Mouse (Mus musculus): ENCODE measurements around the gene Rasgrp3. TPM values are rescaled to one million over a fixed set of nuclear protein-coding genes. Genes with fewer than 3 reads are reported as not detected.

The Rasgrp3 gene
- total RNA-seq, 1 experiment: 0.85 TPM

GRCm38 (mm10) chr17:75521236-75521842 lies 85.6 kb downstream of the Rasgrp3 start:
- H3K4me3 ChIP-seq (ENCODE audit: insufficient read depth in 1 of 2, low read depth in 1 of 2, low read length in 2 of 2, poor library complexity in 1 of 2, severe bottlenecking in 1 of 2): no peak overlapping the region
- H3K9ac ChIP-seq (ENCODE audit: insufficient read depth, low read depth, low read length, poor library complexity, severe bottlenecking): no peak overlapping the region
- peak overlapping the region; percentile 22; the same call in 1 of the 2 replicates for H3K27ac ChIP-seq (ENCODE audit: insufficient read depth, low read depth, low read length, poor library complexity, severe bottlenecking)
- in situ Hi-C loops (cut with MboI; ENCODE audit: low sequenced_read_pairs in 2 of 2, unreplicated experiment in 2 of 2): no loop called here
- no peak for DNase-seq (ENCODE audit: low read depth, low spot score)
- no peaks in the 10 kb centered on the region for H3K9me3 ChIP-seq (ENCODE audit: control insufficient read depth, insufficient read depth, low read depth, low read length)
- H3K4me1 ChIP-seq (ENCODE audit: control insufficient read depth in 2 of 2, insufficient read depth in 2 of 2, low read length in 2 of 2, poor library complexity in 1 of 2): peaks cover 5 to 16% of the 10 kb centered on the region in 2 experiments
- no peaks in the 10 kb centered on the region for H3K36me3 ChIP-seq (ENCODE audit: control insufficient read depth, insufficient read depth, low read length, poor library complexity, severe bottlenecking)
- TF ChIP-seq CHD2 (IDR thresholded peaks at IDR 0.05; ENCODE audit: low read depth, low read length) (no peak), ZNF384 (IDR thresholded peaks at IDR 0.05; ENCODE audit: low read depth, low read length) (no peak)

DNA sequence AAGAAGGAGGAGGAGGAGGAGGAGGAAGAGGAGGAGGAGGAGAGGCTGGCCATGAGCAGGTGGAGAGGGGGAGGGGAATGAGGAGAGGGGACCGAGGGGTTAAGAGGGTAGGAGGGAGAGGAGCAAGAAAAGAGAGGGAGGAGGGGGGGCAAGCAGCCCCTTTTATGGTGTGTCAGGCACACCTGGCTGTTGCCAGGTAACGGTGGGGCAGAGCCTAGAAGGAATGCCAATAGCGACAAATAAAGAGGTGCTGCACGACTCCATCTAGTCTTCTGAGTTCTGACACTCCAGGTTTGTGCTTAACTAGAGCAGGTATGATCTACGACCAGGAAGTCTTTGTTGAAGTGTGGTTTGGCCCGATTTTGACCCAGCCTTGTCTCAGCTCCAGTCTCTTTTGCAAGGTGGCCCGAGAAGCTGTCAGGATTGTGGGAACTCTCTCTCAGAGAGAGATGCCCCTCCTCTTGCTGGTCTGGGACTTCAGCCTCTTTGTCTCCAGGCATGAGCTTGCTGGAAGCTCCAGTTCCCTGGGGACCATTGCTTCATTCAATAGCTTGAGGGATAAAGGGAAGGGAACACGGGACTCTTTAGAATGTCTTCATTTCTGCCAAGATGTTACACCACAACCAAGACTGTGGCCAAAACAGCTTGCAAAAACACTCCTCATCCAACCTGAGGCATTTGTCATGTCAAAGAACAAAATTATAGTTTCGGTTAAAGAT lies 86.8 kb downstream of the Rasgrp3 start:
- H3K9ac ChIP-seq (ENCODE audit: insufficient read depth, low read depth, low read length, poor library complexity, severe bottlenecking): no peak overlapping the region
- no peak overlapping the region for H3K4me3 ChIP-seq (ENCODE audit: insufficient read depth in 1 of 2, low read depth in 1 of 2, low read length in 2 of 2, poor library complexity in 1 of 2, severe bottlenecking in 1 of 2)
- no peaks in the 10 kb centered on the region for H3K36me3 ChIP-seq (ENCODE audit: control insufficient read depth, insufficient read depth, low read length, poor library complexity, severe bottlenecking)
- peaks cover 5 to 16% of the 10 kb centered on the region in 2 experiments for H3K4me1 ChIP-seq (ENCODE audit: control insufficient read depth in 2 of 2, insufficient read depth in 2 of 2, low read length in 2 of 2, poor library complexity in 1 of 2)
- no peak overlapping the region for H3K27ac ChIP-seq (ENCODE audit: insufficient read depth, low read depth, low read length, poor library complexity, severe bottlenecking)
- TF ChIP-seq CHD2 (IDR thresholded peaks at IDR 0.05; ENCODE audit: low read depth, low read length) (no peak), MAFK (IDR thresholded peaks at IDR 0.05; ENCODE audit: insufficient read depth, low read depth, low read length) (no peak), ZC3H11A (IDR thresholded peaks at IDR 0.05; ENCODE audit: borderline replicate concordance, low read depth, low read length) (no peak), HCFC1 (IDR thresholded peaks at IDR 0.05; ENCODE audit: borderline replicate concordance, insufficient read depth, low read length) (no peak)
- no peak for DNase-seq (ENCODE audit: low read depth, low spot score)
- no peaks in the 10 kb centered on the region for H3K9me3 ChIP-seq (ENCODE audit: control insufficient read depth, insufficient read depth, low read depth, low read length)
- in situ Hi-C loops (cut with MboI; ENCODE audit: low sequenced_read_pairs in 2 of 2, unreplicated experiment in 2 of 2): no loop called here

DNA sequence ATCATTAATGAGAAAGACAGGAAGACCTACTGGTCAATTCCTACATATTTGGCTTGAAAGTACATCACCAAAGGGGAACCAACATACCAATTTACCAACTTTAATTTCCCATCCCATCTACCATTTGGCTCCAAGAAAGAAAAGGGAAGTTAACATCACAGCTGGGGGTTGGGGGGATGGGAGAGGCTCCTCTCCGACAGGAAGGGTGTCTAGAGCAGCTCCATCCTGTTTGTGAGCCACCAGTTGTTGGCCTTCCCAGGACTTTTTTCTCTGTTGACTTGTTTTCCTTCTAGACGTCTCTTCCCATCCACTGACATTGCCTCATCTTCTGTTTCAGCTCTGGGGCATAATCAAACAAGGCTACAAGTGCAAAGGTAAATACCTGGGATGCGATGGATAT lies 88.1 kb downstream of the Rasgrp3 start:
- no peaks in the 10 kb centered on the region for H3K36me3 ChIP-seq (ENCODE audit: control insufficient read depth, insufficient read depth, low read length, poor library complexity, severe bottlenecking)
- no peak overlapping the region for H3K27ac ChIP-seq (ENCODE audit: insufficient read depth, low read depth, low read length, poor library complexity, severe bottlenecking)
- no peaks in the 10 kb centered on the region for H3K9me3 ChIP-seq (ENCODE audit: control insufficient read depth, insufficient read depth, low read depth, low read length)
- H3K4me3 ChIP-seq (ENCODE audit: insufficient read depth in 1 of 2, low read depth in 1 of 2, low read length in 2 of 2, poor library complexity in 1 of 2, severe bottlenecking in 1 of 2): no peak overlapping the region
- no peak overlapping the region for H3K9ac ChIP-seq (ENCODE audit: insufficient read depth, low read depth, low read length, poor library complexity, severe bottlenecking)
- in situ Hi-C loops (cut with MboI; ENCODE audit: low sequenced_read_pairs in 2 of 2, unreplicated experiment in 2 of 2): no loop called here
- peaks cover 5 to 16% of the 10 kb centered on the region in 2 experiments for H3K4me1 ChIP-seq (ENCODE audit: control insufficient read depth in 2 of 2, insufficient read depth in 2 of 2, low read length in 2 of 2, poor library complexity in 1 of 2)
- no peak for DNase-seq (ENCODE audit: low read depth, low spot score)
- TF ChIP-seq MAFK (IDR thresholded peaks at IDR 0.05; ENCODE audit: insufficient read depth, low read depth, low read length) (no peak), CHD2 (IDR thresholded peaks at IDR 0.05; ENCODE audit: low read depth, low read length) (no peak), ZC3H11A (IDR thresholded peaks at IDR 0.05; ENCODE audit: borderline replicate concordance, low read depth, low read length) (no peak), HCFC1 (IDR thresholded peaks at IDR 0.05; ENCODE audit: borderline replicate concordance, insufficient read depth, low read length) (no peak), ZNF384 (IDR thresholded peaks at IDR 0.05; ENCODE audit: low read depth, low read length) (no peak)

- Histone ChIP-seq H3K4me1 (ENCODE audit: control insufficient read depth in 2 of 2, insufficient read depth in 2 of 2, low read length in 2 of 2, poor library complexity in 1 of 2) (peaks cover 5 to 16% of the 10 kb centered on the region in 2 experiments), H3K9ac (ENCODE audit: insufficient read depth, low read depth, low read length, poor library complexity, severe bottlenecking) (no peak overlapping the region), H3K36me3 (ENCODE audit: control insufficient read depth, insufficient read depth, low read length, poor library complexity, severe bottlenecking) (no peaks in the 10 kb centered on the region), H3K9me3 (ENCODE audit: control insufficient read depth, insufficient read depth, low read depth, low read length) (no peaks in the 10 kb centered on the region), H3K27ac (ENCODE audit: insufficient read depth, low read depth, low read length, poor library complexity, severe bottlenecking) (no peak overlapping the region), H3K4me3 (ENCODE audit: insufficient read depth in 1 of 2, low read depth in 1 of 2, low read length in 2 of 2, poor library complexity in 1 of 2, severe bottlenecking in 1 of 2) (no peak overlapping the region)
- TF ChIP-seq ZNF384 (IDR thresholded peaks at IDR 0.05; ENCODE audit: low read depth, low read length) (no peak), ZC3H11A (IDR thresholded peaks at IDR 0.05; ENCODE audit: borderline replicate concordance, low read depth, low read length) (no peak), HCFC1 (IDR thresholded peaks at IDR 0.05; ENCODE audit: borderline replicate concordance, insufficient read depth, low read length) (no peak), CHD2 (IDR thresholded peaks at IDR 0.05; ENCODE audit: low read depth, low read length) (no peak)
- in situ Hi-C loops (cut with MboI; ENCODE audit: low sequenced_read_pairs in 2 of 2, unreplicated experiment in 2 of 2): no loop called here
- no peak for DNase-seq (ENCODE audit: low read depth, low spot score)
These were observed 90.7 kb downstream of the Rasgrp3 start for GRCm38 (mm10) chr17:75526411-75526810.
